20 mouse cellular contexts compared by ENCODE assay signal in the genomic region with DNA sequence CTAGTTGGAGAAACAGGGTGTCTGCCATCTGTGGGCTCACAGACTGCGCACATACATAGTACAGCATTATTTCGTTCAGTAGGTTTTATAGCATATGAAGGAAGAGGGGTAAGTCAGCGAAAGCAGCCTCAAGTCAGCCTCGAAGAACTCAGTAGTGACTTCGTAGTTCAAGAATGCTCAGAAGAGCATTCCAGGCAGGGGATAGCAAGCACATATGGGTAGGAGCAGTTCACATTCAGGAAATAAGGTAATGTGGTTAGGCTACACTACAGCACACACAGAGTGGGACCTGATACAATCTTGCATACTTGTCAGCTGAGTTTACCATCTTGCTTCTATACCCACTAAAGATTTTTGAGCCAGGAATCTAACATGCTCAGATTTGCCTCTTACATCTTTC. TPM values are rescaled to one million over a fixed set of nuclear protein-coding genes. Genes with fewer than 3 reads are reported as not detected.
"Had no signal": no experiment of that assay in that cellular context is flagged by ENCODE, and none has a peak within 500 bp of the region (broad histone marks: within the 10 kb centered on the region; RNA-seq: fewer than 3 reads in every experiment).

No protein-coding gene starts in this region.

- H3K4me3 ChIP-seq: lung, embryonic 15.5 days; megakaryocyte, embryonic 14.5 days; midbrain, embryonic 13.5 days; midbrain, embryonic 15.5 days; neural tube, embryonic 12.5 days; stomach, embryonic 15.5 days had no signal

- H3K27ac ChIP-seq: lung, embryonic 15.5 days; macrophage; midbrain, embryonic 13.5 days; midbrain, embryonic 15.5 days; neural tube, embryonic 12.5 days; stomach, embryonic 15.5 days; stomach, postnatal 0 days had no signal

- H3K9me3 ChIP-seq: lung, embryonic 15.5 days; megakaryocyte, embryonic 14.5 days; midbrain, embryonic 13.5 days; midbrain, embryonic 15.5 days; neural tube, embryonic 12.5 days; stomach, embryonic 15.5 days had no signal

- DNase-seq: liver, postnatal 0 days; lung, adult 2 months; lung, postnatal 14 days; lung, postnatal 36 days; right cerebral cortex, postnatal 14 days; thymus, adult 2 months; thymus, postnatal 25 days; thymus, postnatal 4 days had no signal

- ATAC-seq: liver, postnatal 0 days; lung, postnatal 0 days; midbrain, embryonic 13.5 days; midbrain, embryonic 15.5 days had no signal

- H3K9ac ChIP-seq: liver, postnatal 0 days; lung, embryonic 15.5 days; midbrain, embryonic 13.5 days; midbrain, embryonic 15.5 days; neural tube, embryonic 12.5 days; stomach, embryonic 15.5 days had no signal

- H3K4me2 ChIP-seq: lung, embryonic 15.5 days; midbrain, embryonic 11.5 days; midbrain, embryonic 13.5 days; midbrain, embryonic 15.5 days; neural tube, embryonic 12.5 days; stomach, embryonic 15.5 days had no signal

- H3K4me1 ChIP-seq: lung, embryonic 15.5 days; midbrain, embryonic 13.5 days; midbrain, embryonic 15.5 days; neural tube, embryonic 12.5 days; stomach, embryonic 15.5 days had no signal

- H3K36me3 ChIP-seq: midbrain, embryonic 13.5 days; midbrain, embryonic 15.5 days; neural tube, embryonic 12.5 days had no signal

- H3K27me3 ChIP-seq: lung, embryonic 15.5 days; megakaryocyte, embryonic 14.5 days; midbrain, embryonic 13.5 days; midbrain, embryonic 15.5 days; neural tube, embryonic 12.5 days; stomach, embryonic 15.5 days had no signal

RNA-seq across cellular contexts. Expression of a gene that starts 34.0 kb away (rescaled TPM):
- total RNA-seq: monocyte, adult 5-6 weeks; neutrophil, adult 5-6 weeks had no signal
- polyA plus RNA-seq: macrophage had no signal
